Mouse (Mus musculus) lung, adult 2 months (tissue): ENCODE measurements at regions not wholly inside any gene's neighbourhood (a gene's known extent, or its start where the extent isn't known, plus 50 kb on each side); places are given as distances from the start of the nearest gene placed in this dataset.

ENCODE experiments used
- CTCF ChIP-seq: fragments of 200-500 bp; IDR thresholded peaks from 2 replicates; pipeline ENCODE4 v1.5.1; 2011; ENCODE audit warnings: mild to moderate bottlenecking, low read length, control low read depth; ENCODE audit not compliant: insufficient read depth
- POLR2A ChIP-seq: fragments of 200-500 bp; IDR thresholded peaks from 2 replicates; pipeline ENCODE4 v1.6.1; 2011; ENCODE audit warnings: low read depth, mild to moderate bottlenecking, control low read depth, low read length, borderline replicate concordance; ENCODE audit errors: extremely low read depth

- TF ChIP-seq CTCF (no peak), POLR2A (no peak)
These were observed 157.6 kb downstream of the Gm906 start for GRCm38 (mm10) chr13:50092537-50092936.
